Mouse (Mus musculus): ENCODE measurements around the gene Mrpl27.
"Not testable (repeated sequence)": the region's sequence is repeated elsewhere in the genome, so short reads cannot be mapped to it uniquely, and the experiment has no call there.

GRCm38 (mm10) chr11:94651241-94651640 lies 2.3 kb upstream of the Mrpl27 start:
- not testable (repeated sequence) for TF ChIP-seq CTCF (IDR thresholded peaks at IDR 0.05; ENCODE audit: low read depth, low read length); POLR2AphosphoS5 (IDR thresholded peaks at IDR 0.05; ENCODE audit: insufficient replicate concordance, low read depth, low read length); TAL1 (conservative IDR thresholded peaks at IDR 0.05; ENCODE audit: low read depth, low read length); GATA1 (IDR thresholded peaks at IDR 0.05; ENCODE audit: borderline replicate concordance, low read length); GATA2 (IDR thresholded peaks at IDR 0.05; ENCODE audit: borderline replicate concordance, low read depth, low read length)
